Mouse (Mus musculus) lung, embryonic 16.5 days (tissue): ENCODE results near the gene Aqp2. TPM values are rescaled to one million over a fixed set of nuclear protein-coding genes. Genes with fewer than 3 reads are reported as not detected.

Experiments used
- ATAC-seq: fragments of 200-750 bp; cut with Nextera tagmentation; 2 replicates; pipeline ENCODE4 v1.8.0; 2017; ENCODE audit warnings: low read depth, mild to moderate bottlenecking, moderate library complexity
- H3K27ac ChIP-seq: fragments of 300-500 bp; sonication (generic); 2 replicates; pipeline ENCODE4 v1.5.1; 2014; ENCODE audit warnings: mild to moderate bottlenecking, control low read depth, low read length
- H3K27me3 ChIP-seq: fragments of 300-500 bp; sonication (generic); 2 replicates; pipeline ENCODE4 v1.6.1; 2014; ENCODE audit warnings: low read depth, low read length, mixed read lengths; ENCODE audit not compliant: control insufficient read depth, insufficient read depth
- H3K36me3 ChIP-seq: fragments of 300-500 bp; sonication (generic); 2 replicates; pipeline ENCODE4 v1.6.1; 2014; ENCODE audit warnings: low read length; ENCODE audit not compliant: control insufficient read depth, insufficient read depth
- H3K4me1 ChIP-seq: fragments of 300-500 bp; sonication (generic); replicated peaks from 2 replicates; pipeline ENCODE4 v1.6.1; 2014; ENCODE audit warnings: low read length, mixed read lengths; ENCODE audit not compliant: control insufficient read depth, insufficient read depth
- H3K4me2 ChIP-seq: fragments of 300-500 bp; sonication (generic); 2 replicates; pipeline ENCODE4 v1.6.1; 2014; ENCODE audit warnings: low read depth, low read length, control low read depth
- H3K4me3 ChIP-seq: fragments of 300-500 bp; sonication (generic); 2 replicates; pipeline ENCODE4 v1.5.1; 2014; ENCODE audit warnings: mild to moderate bottlenecking, low read length, control low read depth
- H3K9ac ChIP-seq: fragments of 300-500 bp; sonication (generic); 2 replicates; pipeline ENCODE4 v1.6.1; 2014; ENCODE audit warnings: low read length, control low read depth
- H3K9me3 ChIP-seq: fragments of 300-500 bp; sonication (generic); 2 replicates; pipeline ENCODE4 v1.6.1; 2016; ENCODE audit warnings: low read length; ENCODE audit not compliant: control insufficient read depth
- polyA plus RNA-seq: library from polyadenylated mRNA; unstranded; fragments of >200 nt; fragmentation: Nextera tagmentation; extraction: Ambion mirVana; gene quantifications from 2 replicates; pipeline ENCODE4 v1.2.1, GENCODE M21; 2015

Aqp2 gene
- polyA plus RNA-seq, 1 experiment from 2014 or later, result not detected

- Histone ChIP-seq H3K36me3 (peaks cover 71% of the 10 kb centered on the region), H3K9me3 (no peaks in the 10 kb centered on the region), H3K27ac (no peak overlapping the region), H3K27me3 (no peaks in the 10 kb centered on the region), H3K4me2 (no peak overlapping the region), H3K4me3 (no peak overlapping the region), H3K9ac (no peak overlapping the region), H3K4me1 (no peaks in the 10 kb centered on the region)
- no peak for ATAC-seq
Observed at GRCm38 (mm10) chr15:99631618-99632017, 52.8 kb downstream of the Aqp2 start.

Other genes starting within 250 kb of the Aqp2 start
- gene Fmnl3, start 208.6 kb upstream of the Aqp2 start, polyA plus RNA-seq, result 29.1 and 29.3 TPM in 2 replicates
- 459 and 464 TPM in 2 replicates for gene Tmbim6, start 186.2 kb upstream of the Aqp2 start, polyA plus RNA-seq
- gene Nckap5l, start 121.3 kb upstream of the Aqp2 start, polyA plus RNA-seq, result 7.5 and 9.5 TPM in 2 replicates
- gene Bcdin3d, start 104.3 kb upstream of the Aqp2 start, polyA plus RNA-seq, result 13.4 and 13.7 TPM in 2 replicates
- gene Faim2, start 50.9 kb upstream of the Aqp2 start, polyA plus RNA-seq, result 0.93 and 0.94 TPM in 2 replicates
- 1.8 and 3.2 TPM in 2 replicates for gene Aqp5, start 11.7 kb downstream of the Aqp2 start, polyA plus RNA-seq
- not detected in 2 replicates for gene Aqp6, start 22.3 kb downstream of the Aqp2 start, polyA plus RNA-seq
- gene Racgap1, start 72.6 kb downstream of the Aqp2 start, polyA plus RNA-seq, result 165 and 178 TPM in 2 replicates
- gene Asic1, start 91.3 kb downstream of the Aqp2 start, polyA plus RNA-seq, result 1.6 and 1.7 TPM in 2 replicates
- gene Smarcd1, start 123.1 kb downstream of the Aqp2 start, polyA plus RNA-seq, result 31.1 and 34.5 TPM in 2 replicates
- not detected in 2 replicates for gene Gm17349, start 126.4 kb downstream of the Aqp2 start, polyA plus RNA-seq
- gene Gpd1, start 138.5 kb downstream of the Aqp2 start, polyA plus RNA-seq, result 3.3 and 3.7 TPM in 2 replicates
- gene Cox14, start 146.6 kb downstream of the Aqp2 start, polyA plus RNA-seq, result 148 and 164 TPM in 2 replicates
- 73.3 and 74.4 TPM in 2 replicates for gene Cers5, start 193.8 kb downstream of the Aqp2 start, polyA plus RNA-seq